ENCODE assay signal across 8 mouse cellular contexts in genomic region chr5:3344081-3344631, GRCm38 (mm10). TPM values are rescaled to one million over a fixed set of nuclear protein-coding genes. Genes with fewer than 3 reads are reported as not detected.
DNase-seq lines count a peak whose midpoint lies in the region; ATAC-seq and TF ChIP-seq lines count a peak whose summit lies in the region.

No protein-coding gene starts in this region.

- no peaks in the 10 kb centered on the region for H3K27me3 ChIP-seq in embryonic facial prominence, embryonic 12.5 days
- H3K27me3 ChIP-seq in heart, adult 2 months (ENCODE audit: control insufficient read depth, insufficient read depth, low read length) = no peaks in the 10 kb centered on the region
- H3K27me3 ChIP-seq in kidney, adult 2 months (replicated peaks; ENCODE audit: control insufficient read depth, insufficient read depth, low read length) = no peaks in the 10 kb centered on the region
- H3K27me3 ChIP-seq in limb, embryonic 14.5 days (ENCODE audit: control insufficient read depth, insufficient read depth, low read length) = no peaks in the 10 kb centered on the region
- peaks cover 14% of the 10 kb centered on the region for H3K27me3 ChIP-seq in midbrain, embryonic 15.5 days (replicated peaks)

- peak overlapping the region; percentile 84 for H3K27ac ChIP-seq in embryonic facial prominence, embryonic 12.5 days
- peak overlapping the region; percentile 80 for H3K27ac ChIP-seq in heart, adult 2 months
- peak overlapping the region; percentile 81 for H3K27ac ChIP-seq in kidney, adult 2 months (ENCODE audit: insufficient read depth, low read depth, low read length)
- peak overlapping the region; percentile 75 for H3K27ac ChIP-seq in limb, embryonic 14.5 days (replicated peaks; ENCODE audit: low read depth, low read length)
- peak overlapping the region; percentile 65 for H3K27ac ChIP-seq in midbrain, embryonic 15.5 days

- 0 out of 2 replicates have a peak, but pooled peaks have one; percentile 36 for TF ChIP-seq EP300 in heart, adult 2 months (IDR thresholded peaks at IDR 0.05; ENCODE audit: insufficient read depth, low read depth, low read length)

- peak overlapping the region; percentile 78 for H3K4me2 ChIP-seq in embryonic facial prominence, embryonic 12.5 days (replicated peaks)
- H3K4me2 ChIP-seq in limb, embryonic 14.5 days (replicated peaks; ENCODE audit: low read depth, low read length, severe bottlenecking) = peak overlapping the region; percentile 96
- peak overlapping the region; percentile 93 for H3K4me2 ChIP-seq in midbrain, embryonic 15.5 days

- TF ChIP-seq POLR2A in heart, adult 2 months (IDR thresholded peaks at IDR 0.05; ENCODE audit: insufficient read depth, low read depth, low read length) = no peak
- no peak for TF ChIP-seq POLR2A in kidney, adult 2 months (IDR thresholded peaks at IDR 0.05; ENCODE audit: low read depth, low read length)
- TF ChIP-seq POLR2A in limb, embryonic 14.5 days (IDR thresholded peaks at IDR 0.05; ENCODE audit: borderline replicate concordance, extremely low read depth, insufficient read depth, insufficient read length) = no peak

- ATAC-seq in embryonic facial prominence, embryonic 12.5 days (ENCODE audit: insufficient number of reproducible peaks, insufficient read depth, low FRiP score, low TSS enrichment) = peak; percentile 55
- peak; percentile 65 for ATAC-seq in limb, embryonic 14.5 days (ENCODE audit: low FRiP score, low read depth)
- ATAC-seq in midbrain, embryonic 15.5 days (replicated peaks) = peak; percentile 77

- no peaks in the 10 kb centered on the region for H3K9me3 ChIP-seq in embryonic facial prominence, embryonic 12.5 days
- H3K9me3 ChIP-seq in limb, embryonic 14.5 days (ENCODE audit: control insufficient read depth, low read length) = no peaks in the 10 kb centered on the region
- H3K9me3 ChIP-seq in midbrain, embryonic 15.5 days = no peaks in the 10 kb centered on the region

- intact Hi-C loops in heart, adult 2 months (cut with DNase I) = loop anchor here (1.0 to 5.0 kb wide), 3 partner anchors 83 to 192 kb away; no protein-coding TSS in a partner anchor

- peak; percentile 84 for TF ChIP-seq CTCF in heart, adult 2 months (IDR thresholded peaks at IDR 0.05)
- peak; percentile 69 for TF ChIP-seq CTCF in kidney, adult 2 months (conservative IDR thresholded peaks at IDR 0.05; ENCODE audit: insufficient read depth, insufficient read length, low read depth, low read length)

- H3K79me2 ChIP-seq in heart, adult 2 months (replicated peaks; ENCODE audit: control insufficient read depth, insufficient read depth, low read length) = no peaks in the 10 kb centered on the region

- H3K9ac ChIP-seq in embryonic facial prominence, embryonic 12.5 days = peak overlapping the region; percentile 67
- H3K9ac ChIP-seq in heart, adult 2 months (ENCODE audit: low read depth, low read length) = peak overlapping the region; percentile 99
- H3K9ac ChIP-seq in limb, embryonic 14.5 days (ENCODE audit: low read depth, low read length, severe bottlenecking) = peak overlapping the region; percentile 70
- H3K9ac ChIP-seq in midbrain, embryonic 15.5 days = peak overlapping the region; percentile 22

- WGBS in embryonic facial prominence, embryonic 12.5 days = under 1% methylated on average over 57 of the region's 58 CpGs
- under 1% methylated on average over 55 of the region's 58 CpGs for WGBS in heart, adult 2 months
- WGBS in kidney, adult 2 months = under 1% methylated on average over 56 of the region's 58 CpGs
- WGBS in limb, embryonic 14.5 days = 0% methylated on average over 55 of the region's 58 CpGs
- 1% methylated on average over 50 of the region's 58 CpGs for WGBS in midbrain, embryonic 15.5 days

- no peaks in the 10 kb centered on the region for H3K36me3 ChIP-seq in embryonic facial prominence, embryonic 12.5 days
- H3K36me3 ChIP-seq in heart, adult 2 months (ENCODE audit: control insufficient read depth, insufficient read depth, low read length) = no peaks in the 10 kb centered on the region
- no peaks in the 10 kb centered on the region for H3K36me3 ChIP-seq in kidney, adult 2 months (ENCODE audit: control insufficient read depth, insufficient read depth, low read length)
- H3K36me3 ChIP-seq in limb, embryonic 14.5 days (ENCODE audit: control insufficient read depth, insufficient read depth, low read length) = no peaks in the 10 kb centered on the region
- no peaks in the 10 kb centered on the region for H3K36me3 ChIP-seq in midbrain, embryonic 15.5 days (replicated peaks)

- DNase-seq in 3134 (ENCODE audit: extremely low read depth, insufficient read length, low spot score) = peak; percentile 82
- peak; percentile 91 for DNase-seq in adrenal gland, postnatal 14 days
- peak; percentile 89 to 90 for DNase-seq in heart, adult 2 months
- peak; percentile 94 for DNase-seq in kidney, adult 2 months
- DNase-seq in limb, embryonic 14.5 days (ENCODE audit: low spot score) = peak; percentile 64
- DNase-seq in spleen, adult 18-20 months = peak; percentile 79 to 88

- H3K4me3 ChIP-seq in embryonic facial prominence, embryonic 12.5 days = peak overlapping the region; percentile 61
- H3K4me3 ChIP-seq in heart, adult 2 months = peak overlapping the region; percentile 82
- peak overlapping the region; percentile 64 for H3K4me3 ChIP-seq in kidney, adult 2 months (ENCODE audit: insufficient read depth, low read depth, low read length)
- H3K4me3 ChIP-seq in limb, embryonic 14.5 days (replicated peaks; ENCODE audit: low read length) = peak overlapping the region; percentile 61
- peak overlapping the region; percentile 66 for H3K4me3 ChIP-seq in midbrain, embryonic 15.5 days

- H3K4me1 ChIP-seq in embryonic facial prominence, embryonic 12.5 days = no peaks in the 10 kb centered on the region
- H3K4me1 ChIP-seq in heart, adult 2 months (ENCODE audit: control insufficient read depth, insufficient read depth, low read length) = no peaks in the 10 kb centered on the region
- no peaks in the 10 kb centered on the region for H3K4me1 ChIP-seq in kidney, adult 2 months (ENCODE audit: control insufficient read depth, insufficient read depth, low read length)
- H3K4me1 ChIP-seq in limb, embryonic 14.5 days (ENCODE audit: control insufficient read depth, insufficient read depth, low read length) = no peaks in the 10 kb centered on the region
- H3K4me1 ChIP-seq in midbrain, embryonic 15.5 days = peaks cover 35% of the 10 kb centered on the region

RNA-seq across cellular contexts. Expression of gene Cdk6, which starts 2.9 kb away (rescaled TPM):
- 23.4 and 28.0 TPM in 2 replicates for total RNA-seq in adrenal gland, postnatal 14 days (2021)
- 28.6 and 31.0 TPM in 2 replicates for polyA plus RNA-seq in embryonic facial prominence, embryonic 12.5 days (2016; fragmentation: Nextera tagmentation; extraction: Ambion mirVana)
- total RNA-seq in heart, adult 2 months (2021) = 10 to 100 TPM in 1 of 2 experiments, 1 to 10 TPM in 1; 8.1 to 10.6 TPM
- 4.0 and 5.9 TPM in 2 replicates for polyA plus RNA-seq in heart, adult 2 months (2012; rRNA removed)
- 6.0 and 7.8 TPM in 2 replicates for polyA plus RNA-seq in kidney, adult 2 months (2012; rRNA removed)
- 10.9 and 11.3 TPM in 2 replicates for polyA plus RNA-seq in limb, embryonic 14.5 days (2012; rRNA removed)
- polyA plus RNA-seq in limb, embryonic 14.5 days (2014; fragmentation: Nextera tagmentation; extraction: Ambion mirVana) = 23.8 and 27.9 TPM in 2 replicates
- 10.2 and 12.4 TPM in 2 replicates for polyA plus RNA-seq in midbrain, embryonic 15.5 days (2015; fragmentation: Nextera tagmentation; extraction: Ambion mirVana)

Comparison
In these comparisons a context has a peak if more than half of its experiments do, and no peak if none do; other contexts are left out.
1. Peak in every context shown above with its lines: DNase-seq, ATAC-seq, H3K4me3 ChIP-seq and H3K27ac ChIP-seq.
2. H3K9ac ChIP-seq: peak in every context shown above with its lines; median percentile 99 in heart, adult 2 months; 70 in limb, embryonic 14.5 days; 67 in embryonic facial prominence, embryonic 12.5 days; 22 in midbrain, embryonic 15.5 days.